Mouse (Mus musculus): ENCODE measurements around the gene Tnfrsf17. TPM values are rescaled to one million over a fixed set of nuclear protein-coding genes. Genes with fewer than 3 reads are reported as not detected.

The Tnfrsf17 gene
- polyA plus RNA-seq (2011; ENCODE audit: insufficient read depth, insufficient read length, low replicate concordance, missing spikeins): 1.2 TPM in 1 of 2 replicates, not detected in the other

GRCm38 (mm10) chr16:11313512-11313911 lies at the start of gene Tnfrsf17:
Tnfrsf17 (plus strand) TSS chr16:11313812.
- no peak within 1 kb of the TSS for H3K4me3 ChIP-seq (replicated peaks; ENCODE audit: control insufficient read depth, low read depth, low read length)
- 68% methylated on average over 7 of the region's 7 CpGs for WGBS
- H3K4me1 ChIP-seq (ENCODE audit: control insufficient read depth, insufficient read depth, low read length): peaks cover 9% of the 10 kb centered on the region
- TF ChIP-seq CTCF (IDR thresholded peaks at IDR 0.05; ENCODE audit: control insufficient read depth, insufficient read depth, low read length) (no peak), POLR2A (IDR thresholded peaks at IDR 0.05; ENCODE audit: borderline replicate concordance, control insufficient read depth, low read depth, low read length) (no peak)
- H3K27ac ChIP-seq (ENCODE audit: control insufficient read depth, insufficient read depth, low read depth, low read length, poor library complexity): no peak within 1 kb of the TSS

- WGBS: 86% methylated on average over 2 of the region's 2 CpGs
- Histone ChIP-seq H3K4me1 (ENCODE audit: control insufficient read depth, insufficient read depth, low read length) (no peaks in the 10 kb centered on the region), H3K4me3 (replicated peaks; ENCODE audit: control insufficient read depth, low read depth, low read length) (no peak overlapping the region), H3K27ac (ENCODE audit: control insufficient read depth, insufficient read depth, low read depth, low read length, poor library complexity) (no peak overlapping the region)
- TF ChIP-seq CTCF (IDR thresholded peaks at IDR 0.05; ENCODE audit: control insufficient read depth, insufficient read depth, low read length): no peak
Observed at GRCm38 (mm10) chr16:11266556-11266955, 47.1 kb upstream of the Tnfrsf17 start.

- Histone ChIP-seq H3K4me1 (ENCODE audit: control insufficient read depth, insufficient read depth, low read length) (no peaks in the 10 kb centered on the region), H3K4me3 (replicated peaks; ENCODE audit: control insufficient read depth, low read depth, low read length) (no peak overlapping the region), H3K27ac (ENCODE audit: control insufficient read depth, insufficient read depth, low read depth, low read length, poor library complexity) (no peak overlapping the region)
- TF ChIP-seq POLR2A (IDR thresholded peaks at IDR 0.05; ENCODE audit: borderline replicate concordance, control insufficient read depth, low read depth, low read length): no peak
- WGBS: 41% methylated on average over 6 of the region's 6 CpGs
Observed at GRCm38 (mm10) chr16:11269808-11270207, 43.8 kb upstream of the Tnfrsf17 start.

GRCm38 (mm10) chr16:11270642-11271041 lies 43.0 kb upstream of the Tnfrsf17 start:
- TF ChIP-seq POLR2A (IDR thresholded peaks at IDR 0.05; ENCODE audit: borderline replicate concordance, control insufficient read depth, low read depth, low read length): no peak
- TF ChIP-seq CTCF (IDR thresholded peaks at IDR 0.05; ENCODE audit: control insufficient read depth, insufficient read depth, low read length): no peak
- H3K4me3 ChIP-seq (replicated peaks; ENCODE audit: control insufficient read depth, low read depth, low read length): no peak overlapping the region
- WGBS: 9% methylated on average over 2 of the region's 2 CpGs
- no peak overlapping the region for H3K27ac ChIP-seq (ENCODE audit: control insufficient read depth, insufficient read depth, low read depth, low read length, poor library complexity)
- H3K4me1 ChIP-seq (ENCODE audit: control insufficient read depth, insufficient read depth, low read length): no peaks in the 10 kb centered on the region

- TF ChIP-seq POLR2A (IDR thresholded peaks at IDR 0.05; ENCODE audit: borderline replicate concordance, control insufficient read depth, low read depth, low read length) (no peak), CTCF (IDR thresholded peaks at IDR 0.05; ENCODE audit: control insufficient read depth, insufficient read depth, low read length) (no peak)
- H3K27ac ChIP-seq (ENCODE audit: control insufficient read depth, insufficient read depth, low read depth, low read length, poor library complexity): no peak overlapping the region
- no peak overlapping the region for H3K4me3 ChIP-seq (replicated peaks; ENCODE audit: control insufficient read depth, low read depth, low read length)
- H3K4me1 ChIP-seq (ENCODE audit: control insufficient read depth, insufficient read depth, low read length): no peaks in the 10 kb centered on the region
Observed at GRCm38 (mm10) chr16:11271073-11271472, 42.5 kb upstream of the Tnfrsf17 start.

GRCm38 (mm10) chr16:11276888-11277287 lies 36.7 kb upstream of the Tnfrsf17 start:
- WGBS: 70% methylated on average over 3 of the region's 3 CpGs
- Histone ChIP-seq H3K4me3 (replicated peaks; ENCODE audit: control insufficient read depth, low read depth, low read length) (no peak overlapping the region), H3K27ac (ENCODE audit: control insufficient read depth, insufficient read depth, low read depth, low read length, poor library complexity) (no peak overlapping the region), H3K4me1 (ENCODE audit: control insufficient read depth, insufficient read depth, low read length) (no peaks in the 10 kb centered on the region)
- TF ChIP-seq POLR2A (IDR thresholded peaks at IDR 0.05; ENCODE audit: borderline replicate concordance, control insufficient read depth, low read depth, low read length): no peak
- TF ChIP-seq CTCF (IDR thresholded peaks at IDR 0.05; ENCODE audit: control insufficient read depth, insufficient read depth, low read length): no peak

- no peak overlapping the region for H3K27ac ChIP-seq (ENCODE audit: control insufficient read depth, insufficient read depth, low read depth, low read length, poor library complexity)
- WGBS: 76% methylated on average over 6 of the region's 6 CpGs
- H3K4me3 ChIP-seq (replicated peaks; ENCODE audit: control insufficient read depth, low read depth, low read length): no peak overlapping the region
- H3K4me1 ChIP-seq (ENCODE audit: control insufficient read depth, insufficient read depth, low read length): no peaks in the 10 kb centered on the region
- TF ChIP-seq POLR2A (IDR thresholded peaks at IDR 0.05; ENCODE audit: borderline replicate concordance, control insufficient read depth, low read depth, low read length) (no peak), CTCF (IDR thresholded peaks at IDR 0.05; ENCODE audit: control insufficient read depth, insufficient read depth, low read length) (no peak)
Observed at GRCm38 (mm10) chr16:11278778-11279177, 34.8 kb upstream of the Tnfrsf17 start.

- Histone ChIP-seq H3K4me1 (ENCODE audit: control insufficient read depth, insufficient read depth, low read length) (no peaks in the 10 kb centered on the region; the same call in 1 of the 2 replicates), H3K27ac (ENCODE audit: control insufficient read depth, insufficient read depth, low read depth, low read length, poor library complexity) (no peak overlapping the region), H3K4me3 (replicated peaks; ENCODE audit: control insufficient read depth, low read depth, low read length) (no peak overlapping the region)
- 75% methylated on average over 5 of the region's 5 CpGs for WGBS
- TF ChIP-seq CTCF (IDR thresholded peaks at IDR 0.05; ENCODE audit: control insufficient read depth, insufficient read depth, low read length): no peak
- TF ChIP-seq POLR2A (IDR thresholded peaks at IDR 0.05; ENCODE audit: borderline replicate concordance, control insufficient read depth, low read depth, low read length): no peak
Observed at GRCm38 (mm10) chr16:11282655-11283232, 30.9 kb upstream of the Tnfrsf17 start.

GRCm38 (mm10) chr16:11284881-11285280 lies 28.7 kb upstream of the Tnfrsf17 start:
- TF ChIP-seq CTCF (IDR thresholded peaks at IDR 0.05; ENCODE audit: control insufficient read depth, insufficient read depth, low read length) (no peak), POLR2A (IDR thresholded peaks at IDR 0.05; ENCODE audit: borderline replicate concordance, control insufficient read depth, low read depth, low read length) (no peak)
- WGBS: 30% methylated on average over 2 of the region's 2 CpGs
- Histone ChIP-seq H3K27ac (ENCODE audit: control insufficient read depth, insufficient read depth, low read depth, low read length, poor library complexity) (no peak overlapping the region), H3K4me3 (replicated peaks; ENCODE audit: control insufficient read depth, low read depth, low read length) (no peak overlapping the region), H3K4me1 (ENCODE audit: control insufficient read depth, insufficient read depth, low read length) (no peaks in the 10 kb centered on the region; the same call in 1 of the 2 replicates)

Data from bone marrow, adult 2 months (tissue).